Mouse (Mus musculus) yolk sac, embryonic 10.5 days (tissue): Measurements from ENCODE around the gene Clint1.
"Not testable (repeated sequence)": the region's sequence is repeated elsewhere in the genome, so short reads cannot be mapped to it uniquely, and the experiment has no call there.

Experiments used
- DNase-seq: peaks from one replicate; pipeline ENCODE4 v3.0.0-alpha.2; 2017; ENCODE audit warnings: low spot score

The Clint1 gene

GRCm38 (mm10) chr11:45848253-45848652 lies 3.6 kb upstream of the Clint1 start:
- no peak for DNase-seq

GRCm38 (mm10) chr11:45849203-45849602 lies 2.6 kb upstream of the Clint1 start:
- DNase-seq = no peak

GRCm38 (mm10) chr11:45849859-45850258 lies 2.0 kb upstream of the Clint1 start:
- no peak for DNase-seq

DNA sequence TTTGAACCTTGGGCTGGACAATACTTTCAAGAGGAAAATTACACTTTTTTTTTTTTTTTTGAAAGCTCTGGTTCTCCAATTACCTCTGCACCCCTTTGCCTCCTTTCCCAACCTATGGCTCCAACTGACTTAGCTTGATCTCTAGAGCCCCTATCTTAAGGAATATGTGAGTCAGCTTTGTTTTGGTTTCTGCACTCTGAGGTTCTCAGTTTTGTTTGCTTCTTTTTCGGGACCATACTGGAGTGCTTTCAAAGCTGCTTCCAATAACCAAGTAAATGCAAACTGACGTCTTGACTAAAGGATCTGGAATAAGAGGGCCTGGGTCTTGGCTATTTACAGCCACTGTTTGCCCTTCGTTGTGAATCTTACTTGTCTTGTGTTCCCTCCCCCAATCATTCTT lies 1.5 kb upstream of the Clint1 start:
- DNase-seq = no peak

GRCm38 (mm10) chr11:45852124-45852994 lies 508 bp downstream of the Clint1 start:
- peak; percentile 57 for DNase-seq

- DNase-seq = no peak
These were observed 1.1 kb downstream of the Clint1 start for GRCm38 (mm10) chr11:45852995-45853317.

GRCm38 (mm10) chr11:45853916-45854315 lies 2.1 kb downstream of the Clint1 start:
- DNase-seq = no peak

DNA sequence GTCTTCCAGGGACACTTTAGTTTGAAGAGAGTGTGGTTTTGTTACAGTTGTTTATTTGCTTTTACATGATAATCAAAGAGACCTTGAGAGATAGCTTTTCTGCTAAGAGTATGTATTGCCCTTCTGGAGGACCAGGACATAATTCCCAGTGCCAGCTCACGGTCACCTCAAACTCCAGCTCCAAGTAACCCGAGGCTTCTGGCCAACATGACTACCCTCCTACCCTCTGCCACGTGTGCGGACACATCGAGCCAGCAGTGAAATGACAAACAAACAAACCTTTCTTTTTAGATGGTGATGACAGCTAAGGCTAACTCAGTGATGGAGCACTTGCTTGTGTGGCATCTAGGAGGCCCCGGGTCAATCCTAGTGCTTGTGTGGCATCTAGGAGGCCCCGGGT lies 2.5 kb downstream of the Clint1 start:
- no peak for DNase-seq

- DNase-seq = peak; percentile 84
These were observed 3.7 kb downstream of the Clint1 start for GRCm38 (mm10) chr11:45855407-45856148.

- no peak for DNase-seq
These were observed 4.3 kb downstream of the Clint1 start for GRCm38 (mm10) chr11:45856149-45856516.

- no peak for DNase-seq
These were observed 9.5 kb downstream of the Clint1 start for GRCm38 (mm10) chr11:45861334-45861733.

DNA sequence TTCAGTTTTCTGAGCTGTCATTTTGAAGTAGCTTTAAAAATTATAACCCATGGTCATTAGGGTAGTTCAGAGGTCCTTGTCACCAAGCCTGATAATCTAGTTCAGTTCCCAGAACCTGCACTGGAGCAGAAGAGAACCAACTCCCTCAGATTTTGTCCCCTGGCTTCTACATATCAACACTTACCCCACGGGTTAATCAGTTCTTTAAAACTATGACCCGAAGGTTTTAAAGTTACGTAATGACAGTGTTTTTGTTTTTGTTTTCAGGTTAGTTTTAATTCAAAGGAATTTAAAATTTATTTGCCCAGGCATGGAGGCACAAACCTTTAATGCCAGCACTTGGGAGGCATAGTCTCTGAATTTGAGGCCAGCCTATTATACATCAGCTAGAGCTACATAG lies 12.6 kb downstream of the Clint1 start:
- no peak for DNase-seq

- no peak for DNase-seq
These were observed 14.0 kb downstream of the Clint1 start for GRCm38 (mm10) chr11:45865861-45866260.

DNA sequence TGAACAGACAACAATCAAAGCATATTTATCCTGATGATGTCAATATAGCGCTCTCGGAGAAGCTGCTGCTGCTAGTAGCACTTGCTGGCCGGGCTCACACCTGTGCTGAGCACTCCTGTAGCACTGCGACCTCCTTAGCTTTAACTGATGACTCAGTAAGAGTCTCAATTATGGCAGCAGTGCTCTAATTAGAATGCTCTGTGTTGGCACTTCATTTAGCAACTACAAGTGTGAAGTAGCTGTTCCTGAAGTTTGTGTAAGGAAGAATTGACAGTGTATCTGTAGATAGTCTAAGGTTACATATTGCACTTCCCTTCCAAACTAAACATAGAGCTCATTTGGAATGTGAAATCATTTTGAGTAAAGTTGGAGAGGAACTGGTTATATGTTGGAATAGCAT lies 14.7 kb downstream of the Clint1 start:
- no peak for DNase-seq

DNA sequence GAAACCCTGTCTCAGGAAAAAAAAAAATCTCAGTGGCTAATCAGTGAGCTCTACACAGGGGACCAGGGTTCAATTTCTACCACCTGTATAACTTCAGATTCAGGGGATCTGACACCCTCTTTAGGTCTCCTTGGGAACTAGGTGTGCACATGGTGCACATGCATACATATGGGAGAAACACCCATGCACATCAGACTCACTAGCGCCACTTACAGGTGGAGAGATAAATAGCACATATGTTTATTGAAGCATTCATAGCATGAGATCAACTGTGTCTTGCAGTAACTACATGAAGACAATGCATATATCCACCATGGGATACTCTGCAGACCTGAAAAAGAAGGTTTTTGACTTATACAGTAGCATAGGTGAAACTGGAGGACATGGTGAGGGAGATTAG lies 21.8 kb downstream of the Clint1 start:
- no peak for DNase-seq

GRCm38 (mm10) chr11:45874251-45874650 lies 22.4 kb downstream of the Clint1 start:
- DNase-seq = no peak

- DNase-seq = no peak
These were observed 23.6 kb downstream of the Clint1 start for GRCm38 (mm10) chr11:45875351-45875935.

DNA sequence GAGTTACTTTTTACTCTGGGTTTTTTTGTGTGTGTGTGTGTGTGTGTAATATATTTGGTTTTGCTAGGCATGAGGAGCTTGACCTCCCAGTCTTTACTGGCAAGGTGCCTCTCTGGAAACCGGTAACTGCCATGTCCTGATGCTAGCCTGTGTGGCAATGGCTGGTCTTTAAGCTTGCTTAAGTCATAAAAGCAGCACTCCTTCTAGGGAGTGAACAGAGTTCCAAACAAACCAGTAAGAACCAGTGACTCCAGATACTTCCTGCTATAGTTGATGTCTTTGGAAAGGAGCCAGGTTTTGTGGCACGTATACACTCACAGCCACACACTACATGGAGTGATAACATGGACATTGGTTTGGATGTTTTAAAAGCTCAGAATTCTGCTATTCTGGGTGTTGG lies 24.2 kb downstream of the Clint1 start:
- DNase-seq = no peak

DNA sequence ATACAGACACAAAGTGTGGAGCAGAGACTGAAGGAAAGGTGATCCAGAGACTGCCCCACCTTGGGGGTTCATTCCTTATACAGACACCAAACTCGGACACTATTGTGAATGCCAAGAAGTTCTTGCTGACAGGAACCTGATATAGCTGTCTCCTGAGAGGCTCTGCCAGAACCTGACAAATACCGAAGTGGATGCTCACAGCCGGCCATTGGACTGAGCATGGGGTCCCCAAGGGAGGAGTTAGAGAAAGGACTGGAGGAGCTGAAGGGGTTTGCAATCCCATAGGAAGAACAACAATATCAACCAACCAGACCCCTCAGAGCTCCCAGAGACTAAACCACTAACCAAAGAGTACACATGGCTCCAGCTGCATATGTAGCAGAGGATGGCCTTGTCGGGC lies 27.5 kb downstream of the Clint1 start:
- DNase-seq = not testable (repeated sequence)

DNA sequence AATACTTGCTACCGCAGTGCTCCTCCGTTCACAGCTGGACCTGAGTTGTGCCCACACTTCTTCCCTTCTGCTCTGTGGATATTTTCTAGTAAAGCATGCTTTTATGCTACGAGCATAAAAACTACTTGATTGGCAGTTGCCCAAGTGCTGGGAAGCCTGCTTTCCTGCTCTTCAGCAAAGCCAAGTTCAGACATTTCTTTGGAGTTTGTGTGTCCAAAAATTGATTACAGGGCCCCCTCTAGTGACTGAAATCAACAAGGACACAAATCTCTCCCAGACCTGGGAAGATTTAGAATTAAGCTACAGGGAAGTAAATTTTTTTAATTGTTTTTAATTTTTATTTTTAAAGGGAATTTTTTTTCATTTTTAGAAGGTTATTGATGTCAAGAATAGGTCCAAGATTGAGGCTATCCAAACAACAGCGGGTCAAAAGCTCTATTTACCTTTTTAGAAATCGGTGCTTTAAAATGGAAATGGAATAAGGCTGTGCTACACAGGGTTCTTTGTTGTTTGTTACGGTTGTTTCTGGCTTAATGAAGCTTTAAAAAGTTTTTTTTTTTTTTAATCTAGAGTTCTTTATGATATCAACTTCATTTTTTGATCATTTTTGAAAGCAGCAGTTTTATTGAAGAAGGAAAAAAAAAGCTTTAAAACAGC lies 29.3 kb downstream of the Clint1 start:
- DNase-seq = no peak

GRCm38 (mm10) chr11:45881683-45882068 lies 29.8 kb downstream of the Clint1 start:
- DNase-seq = no peak

DNA sequence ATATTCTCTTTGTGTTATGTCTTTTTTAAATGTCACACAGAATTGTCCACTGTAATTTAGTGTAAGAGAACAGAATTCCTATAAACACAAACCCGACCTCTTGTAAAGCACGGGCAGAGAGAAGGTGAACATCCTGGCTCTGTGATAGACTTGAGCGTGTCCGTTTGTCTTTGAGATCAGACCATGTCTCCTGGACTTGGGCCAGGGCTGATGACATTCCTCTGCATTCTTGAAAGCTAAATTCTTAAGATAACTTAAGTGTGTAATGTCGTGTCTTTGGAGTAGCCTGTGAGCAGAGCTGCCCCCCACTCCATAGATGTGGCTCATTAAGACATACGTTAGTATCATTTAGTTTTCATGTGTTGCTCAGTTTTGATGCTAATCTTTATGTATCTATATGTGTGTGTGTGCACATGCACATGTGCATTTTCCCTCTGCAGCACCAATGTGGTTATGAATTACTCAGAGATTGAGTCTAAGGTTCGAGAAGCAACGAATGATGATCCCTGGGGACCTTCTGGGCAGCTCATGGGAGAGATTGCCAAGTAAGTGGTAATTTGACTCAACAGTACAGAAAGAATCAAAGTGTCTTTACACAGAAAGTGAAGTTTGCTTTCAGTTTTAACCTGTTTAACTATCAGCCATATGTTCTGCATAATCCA lies 31.6 kb downstream of the Clint1 start:
- peak; percentile 41 for DNase-seq
